Mouse (Mus musculus) naive thymus-derived CD4-positive, alpha-beta T cell, adult 5 months (primary cell): ENCODE results near the gene Klhl41. TPM values are rescaled to one million over a fixed set of nuclear protein-coding genes. Genes with fewer than 3 reads are reported as not detected.

Source experiments
- polyA plus RNA-seq: library from polyadenylated mRNA; unstranded; fragments of 100-300 nt; shearing (Covaris generic); gene quantifications from one replicate; pipeline ENCODE4 v1.2.1, GENCODE M21; 2017

Gene Klhl41
- polyA plus RNA-seq, result not detected

DNA sequence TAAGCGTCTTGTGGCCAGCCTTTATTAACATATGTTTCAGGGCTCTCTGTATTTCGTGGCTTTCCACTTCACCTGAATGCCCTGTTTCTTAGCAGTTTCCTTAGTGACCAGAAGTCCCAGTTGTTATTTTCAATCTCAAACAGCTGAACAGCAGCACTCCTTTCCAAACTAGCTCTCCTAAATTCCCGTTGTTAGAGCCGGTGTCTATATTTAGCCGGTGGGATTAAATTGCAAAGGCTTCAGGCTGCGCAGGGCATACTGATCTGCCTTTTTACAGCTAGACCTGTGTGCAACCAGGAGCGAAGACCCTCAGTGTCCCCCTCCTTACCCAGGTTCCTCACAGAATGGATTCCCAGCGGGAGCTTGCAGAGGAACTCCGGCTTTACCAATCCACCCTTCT is at the start of gene Klhl41:
Gene Klhl41 (plus strand): TSS at position 268 of the 400 bp plus-strand sequence.

DNA sequence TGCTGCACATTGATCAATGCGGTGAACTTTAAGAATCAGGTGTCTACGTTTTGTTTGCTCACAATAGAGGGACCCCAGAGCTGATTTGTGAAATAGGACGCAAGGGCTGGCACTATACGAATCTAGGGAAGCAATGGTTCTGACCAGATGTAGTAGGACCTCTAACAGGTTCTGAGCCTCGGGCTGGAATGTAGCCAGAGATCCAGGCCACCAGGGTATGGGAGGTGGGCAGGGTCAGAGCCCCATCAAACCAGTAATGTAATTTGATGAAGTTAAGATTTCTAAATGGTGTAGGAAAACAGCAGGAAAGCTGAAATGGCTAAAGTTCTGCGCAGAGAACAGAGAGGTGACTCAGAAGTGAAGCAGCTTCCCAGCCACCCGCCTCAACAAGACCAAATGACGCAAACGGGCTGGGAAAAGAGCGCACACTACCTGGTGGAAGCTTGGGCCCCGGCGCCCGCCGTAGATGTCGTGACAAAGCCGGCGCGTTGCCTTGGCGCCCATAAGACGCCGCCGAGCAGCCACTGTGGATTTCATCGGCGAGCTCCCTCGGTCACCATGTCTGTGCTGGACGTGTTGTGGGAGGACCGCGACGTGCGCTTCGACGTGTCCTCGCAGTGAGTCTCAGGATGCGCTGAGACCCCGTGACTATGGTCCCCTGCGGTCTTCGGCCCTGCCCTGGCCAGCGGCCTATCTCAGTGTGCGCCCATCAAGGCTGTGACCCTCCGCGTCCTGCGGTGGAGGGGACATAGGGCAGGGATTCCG is 23.0 kb upstream of the Klhl41 start, which contains the start of gene Bbs5:
Gene Bbs5 (plus strand): TSS at position 446 of the 765 bp plus-strand sequence.

DNA sequence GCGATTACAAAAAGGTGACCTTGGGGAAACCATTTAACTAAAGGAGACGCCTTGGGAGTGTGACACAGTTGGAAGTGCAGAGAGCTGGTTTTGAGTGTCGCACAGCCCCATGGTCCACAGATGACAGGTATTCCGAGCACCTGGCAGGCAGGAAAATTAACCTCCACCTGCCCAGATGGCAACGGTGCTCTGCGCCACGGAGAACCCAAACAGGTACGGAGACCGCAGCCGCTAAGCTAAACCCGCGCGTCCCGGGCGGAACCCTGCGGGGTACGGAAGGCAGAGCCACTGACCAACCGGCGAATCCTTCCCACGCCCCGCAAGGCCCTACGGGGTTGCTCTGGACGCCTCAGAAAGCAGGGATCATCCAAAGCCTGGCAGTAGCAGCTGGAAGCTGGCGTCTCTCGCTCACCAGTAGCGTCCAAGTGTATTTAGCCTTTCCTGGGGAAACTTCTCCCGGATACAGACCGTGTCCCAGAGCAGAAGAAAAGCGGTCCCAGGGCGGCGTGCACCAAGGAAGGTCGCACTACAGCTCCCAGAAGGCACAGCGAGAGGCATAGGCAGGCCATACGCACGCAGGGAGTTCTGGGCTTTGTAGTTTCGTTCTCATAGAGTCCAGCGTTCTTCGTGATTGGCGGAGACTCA is 43.2 kb downstream of the Klhl41 start, which contains the start of gene Fastkd1:
Gene Fastkd1 (minus strand): TSS at position 536 of the 645 bp plus-strand sequence.

DNA sequence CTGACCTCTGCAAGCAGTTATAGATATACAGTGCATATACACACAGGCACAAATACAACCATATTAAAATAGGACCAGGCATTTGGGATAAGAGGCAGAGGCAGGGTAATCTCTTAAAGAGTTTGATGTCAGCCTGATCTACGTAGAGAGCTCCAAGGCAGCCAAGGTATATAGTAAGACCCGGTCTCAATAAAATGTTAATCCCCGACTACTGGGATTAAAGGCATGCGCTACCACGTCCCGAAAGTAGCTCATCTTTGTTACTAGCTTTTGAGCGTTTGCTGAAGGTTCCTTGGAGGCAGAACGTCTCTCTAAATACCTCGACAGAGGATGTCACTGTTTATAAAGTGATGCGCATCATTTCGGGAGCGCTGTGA is 52.3 kb downstream of the Klhl41 start, which contains the start of gene Ppig:
Gene Ppig (plus strand): TSS at position 273 of the 377 bp plus-strand sequence.

Other genes with a start within 250 kb of the Klhl41 start
- gene Lrp2, start 84.1 kb upstream of the Klhl41 start, polyA plus RNA-seq, result 0.12 TPM
- not detected for gene Bbs5, start 22.9 kb upstream of the Klhl41 start, polyA plus RNA-seq
- 10.2 TPM for gene Fastkd1, start 43.4 kb downstream of the Klhl41 start, polyA plus RNA-seq
- gene Ppig, start 52.4 kb downstream of the Klhl41 start, polyA plus RNA-seq, result 207 TPM
- gene Ccdc173, start 119.5 kb downstream of the Klhl41 start, polyA plus RNA-seq, result 1.1 TPM
- 32.0 TPM for gene Phospho2, start 119.5 kb downstream of the Klhl41 start, polyA plus RNA-seq
- gene Klhl23, start 151.8 kb downstream of the Klhl41 start, polyA plus RNA-seq, result not detected
- 303 TPM for gene Ssb, start 191.4 kb downstream of the Klhl41 start, polyA plus RNA-seq
- gene Mettl5, start 215.5 kb downstream of the Klhl41 start, polyA plus RNA-seq, result 21.3 TPM
- gene Ubr3, start 227.1 kb downstream of the Klhl41 start, polyA plus RNA-seq, result 36.3 TPM